Mouse (Mus musculus) megakaryocyte progenitor cell, adult 5-6 weeks (primary cell): ENCODE data around the gene Fktn. TPM values are rescaled to one million over a fixed set of nuclear protein-coding genes. Genes with fewer than 3 reads are reported as not detected.

Experiments used
- ATAC-seq: replicated peaks from 2 replicates; pipeline ENCODE4 v1.8.0; 2016; ENCODE audit warnings: mild to moderate bottlenecking, moderate TSS enrichment, inconsistent platforms; ENCODE audit not compliant: poor library complexity
- total RNA-seq, 2 experiments: library from RNA; stranded (forward) in 1 of 2; stranded (reverse) in 1 of 2; fragments of 157-497, 149-512 nt in 1 of 2; fragments of 200-1000 nt in 1 of 2; gene quantifications; 2 replicates each; pipeline versions ENCODE4 v1.2.3 to v1.2.4; 2015 to 2017

Fktn gene
- total RNA-seq, 2 experiments from 2014 or later: 3.5 to 8.1 TPM

DNA sequence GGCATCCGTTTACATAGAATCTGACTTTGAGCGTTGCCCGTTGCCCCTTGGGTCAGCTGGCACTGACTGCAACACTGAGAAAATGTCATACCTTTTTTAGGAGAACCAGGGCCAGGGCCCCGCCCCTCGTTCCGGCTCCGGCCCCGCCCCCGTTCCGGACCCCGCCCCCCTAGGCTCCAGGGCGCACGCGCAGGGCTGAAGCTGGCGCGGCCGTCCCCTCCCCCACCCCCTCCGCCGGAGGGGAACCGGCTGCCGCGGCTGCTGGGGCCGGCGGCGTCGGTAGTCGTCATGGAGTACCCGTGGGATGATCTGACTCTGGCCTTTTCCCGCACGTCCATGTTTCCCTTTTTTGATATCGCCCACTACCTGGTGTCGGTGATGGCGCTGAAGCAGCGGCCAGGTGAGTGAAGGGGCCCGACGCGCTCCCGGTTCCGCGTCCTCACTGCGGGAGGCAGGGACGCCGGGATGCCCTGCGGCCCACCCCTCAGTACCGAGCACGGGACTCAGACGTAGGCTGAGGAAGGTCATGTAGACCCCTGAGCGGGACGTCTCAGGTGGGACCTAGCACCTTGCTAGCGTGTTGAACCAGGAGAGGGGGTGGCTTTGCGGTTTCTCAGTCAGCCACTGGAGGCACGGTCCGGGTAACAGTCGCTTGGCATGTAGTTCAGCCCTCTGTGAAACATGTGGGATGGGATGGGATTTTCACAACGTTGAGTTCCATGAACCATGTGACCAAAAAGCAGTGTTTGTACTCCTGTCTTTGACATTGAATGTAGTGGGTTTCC is 112.2 kb downstream of the Fktn start, which contains the start of gene Tmem38b:
Gene Tmem38b, plus strand, starts transcription at position 225 of the 785 bp plus-strand sequence.
- ATAC-seq: peak; percentile 69

DNA sequence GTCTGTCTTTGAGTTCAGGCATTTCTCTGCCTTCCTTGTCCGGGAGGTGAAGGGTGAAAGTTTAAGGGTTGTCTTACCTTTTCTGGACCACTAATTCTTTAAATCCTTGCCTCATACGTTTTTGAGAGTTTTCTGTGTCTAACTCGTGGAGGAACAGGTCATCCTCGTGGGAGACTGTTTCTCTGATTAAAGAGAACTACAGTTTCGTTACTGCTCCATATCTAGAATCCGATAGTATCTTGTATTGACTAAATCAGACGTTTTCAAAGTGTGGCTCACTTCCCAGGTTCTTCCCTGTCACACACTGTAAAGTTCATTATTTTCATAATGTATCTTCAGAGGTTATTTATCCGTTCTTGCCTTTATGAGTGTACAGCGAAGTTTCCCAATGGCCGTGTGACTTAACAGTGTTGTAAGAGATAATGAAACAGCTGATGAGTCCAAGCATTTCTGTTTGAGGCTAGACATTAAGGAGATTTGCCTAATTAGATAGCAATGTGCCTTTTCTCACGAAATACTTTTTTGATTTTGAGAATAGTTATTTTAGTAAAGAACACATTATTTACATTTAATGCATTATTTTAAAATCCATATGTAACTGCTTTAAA is 112.9 kb downstream of the Fktn start:
- peak; percentile 41 for ATAC-seq

Other genes with a start within 250 kb of the Fktn start
- 1.9 and 2.0 TPM in 2 replicates for gene Fsd1l, start 82.5 kb upstream of the Fktn start, total RNA-seq (2015)
- 2.9 and 3.8 TPM in 2 replicates for gene Fsd1l, start 82.5 kb upstream of the Fktn start, total RNA-seq (2017)
- gene Tal2, start 65.7 kb downstream of the Fktn start, total RNA-seq (2015): not detected in 2 replicates
- 0.24 TPM in 1 of 2 replicates, not detected in the other for gene Tal2, start 65.7 kb downstream of the Fktn start, total RNA-seq (2017)
- gene Tmem38b, start 112.0 kb downstream of the Fktn start, total RNA-seq (2015): 25.2 and 25.5 TPM in 2 replicates
- gene Tmem38b, start 112.0 kb downstream of the Fktn start, total RNA-seq (2017): 13.2 and 14.3 TPM in 2 replicates